Mouse (Mus musculus) heart, embryonic 10.5 days (tissue): ENCODE measurements around the gene Frem1. TPM values are rescaled to one million over a fixed set of nuclear protein-coding genes. Genes with fewer than 3 reads are reported as not detected.

Experiments
- DNase-seq: peaks from one replicate; pipeline ENCODE4 v3.0.0-alpha.2; 2017; ENCODE audit warnings: low spot score
- H3K27ac ChIP-seq: fragments of 300-500 bp; sonication (generic); 2 replicates; pipeline ENCODE4 v1.5.1; 2016; ENCODE audit warnings: mild to moderate bottlenecking
- H3K27me3 ChIP-seq: fragments of 300-500 bp; sonication (generic); 2 replicates; pipeline ENCODE4 v1.6.1; 2016; ENCODE audit warnings: mild to moderate bottlenecking; ENCODE audit not compliant: poor library complexity, insufficient read depth, severe bottlenecking
- H3K36me3 ChIP-seq: fragments of 300-500 bp; sonication (generic); 2 replicates; pipeline ENCODE4 v1.6.1; 2016; ENCODE audit warnings: mild to moderate bottlenecking, moderate library complexity
- H3K4me1 ChIP-seq: fragments of 300-500 bp; sonication (generic); 2 replicates; pipeline ENCODE4 v1.6.1; 2016; ENCODE audit warnings: mild to moderate bottlenecking
- H3K4me3 ChIP-seq: fragments of 300-500 bp; sonication (generic); 2 replicates; pipeline ENCODE4 v1.5.1; 2016; ENCODE audit warnings: mild to moderate bottlenecking, moderate library complexity
- H3K9me3 ChIP-seq: fragments of 300-500 bp; sonication (generic); 2 replicates; pipeline ENCODE4 v1.6.1; 2016; ENCODE audit warnings: mild to moderate bottlenecking, moderate library complexity
- WGBS: fragments of 180-500 bp; shearing (Covaris S2); methylation state at CpG from one replicate; pipeline ENCODE4 v1.1.7; 2016; 5-methylcytosine and 5-hydroxymethylcytosine counted together
- polyA plus RNA-seq: library from polyadenylated mRNA; unstranded; fragments of >200 nt; fragmentation: Nextera tagmentation; extraction: Ambion mirVana; gene quantifications from 2 replicates; pipeline ENCODE4 v1.2.1, GENCODE M21; 2016

The Frem1 gene
- polyA plus RNA-seq, 1 experiment from 2014 or later = 9.8 TPM

DNA sequence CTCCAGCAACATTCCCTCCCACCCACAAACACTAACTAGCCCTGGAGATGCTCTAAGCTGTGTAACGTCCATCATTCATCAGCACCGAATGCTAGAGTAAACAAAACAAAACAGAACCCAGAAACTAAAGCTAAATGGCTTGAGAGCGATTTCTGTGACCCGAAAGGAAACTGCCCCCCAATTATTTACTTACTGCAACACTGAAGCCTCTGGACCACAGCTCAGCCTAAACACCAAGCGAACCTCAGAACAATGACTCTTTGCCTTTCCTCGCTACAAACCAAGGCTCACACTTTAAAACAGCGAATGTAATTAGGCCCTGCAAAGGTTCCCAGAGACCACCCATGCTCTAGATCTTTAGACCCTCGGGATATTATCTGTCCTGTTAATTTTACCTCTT lies 963 bp downstream of the Frem1 start:
- peak; percentile 42 for DNase-seq
- Histone ChIP-seq H3K27me3 (no peaks in the 10 kb centered on the region), H3K4me1 (peaks cover 65% of the 10 kb centered on the region), H3K27ac (peak overlapping the region; percentile 79), H3K36me3 (no peaks in the 10 kb centered on the region), H3K9me3 (no peaks in the 10 kb centered on the region), H3K4me3 (peak overlapping the region; percentile 57)
- WGBS = 5% methylated on average over 8 of the region's 8 CpGs

- peak overlapping the region; percentile 57 for H3K4me3 ChIP-seq
- peak; percentile 80 for DNase-seq
- H3K27me3 ChIP-seq = no peaks in the 10 kb centered on the region
- H3K27ac ChIP-seq = peak overlapping the region; percentile 79
- no peaks in the 10 kb centered on the region for H3K9me3 ChIP-seq
- H3K36me3 ChIP-seq = no peaks in the 10 kb centered on the region
- 22% methylated on average over 5 of the region's 5 CpGs for WGBS
- H3K4me1 ChIP-seq = peaks cover 73% of the 10 kb centered on the region
These were observed 1.9 kb downstream of the Frem1 start for GRCm38 (mm10) chr4:83050151-83050796.

- Histone ChIP-seq H3K9me3 (no peaks in the 10 kb centered on the region), H3K4me3 (peak overlapping the region; percentile 57), H3K36me3 (0 out of 2 replicates have a peak, but pooled peaks cover 5% of the 10 kb centered on the region), H3K27ac (peak overlapping the region; percentile 62), H3K27me3 (no peaks in the 10 kb centered on the region), H3K4me1 (peaks cover 77% of the 10 kb centered on the region)
- peak; percentile 43 for DNase-seq
- WGBS = 14% methylated on average over 3 of the region's 3 CpGs
These were observed 2.9 kb downstream of the Frem1 start for GRCm38 (mm10) chr4:83049288-83049687.

GRCm38 (mm10) chr4:83048561-83048960 lies 3.6 kb downstream of the Frem1 start:
- peak; percentile 60 for DNase-seq

GRCm38 (mm10) chr4:83046806-83047205 lies 5.3 kb downstream of the Frem1 start:
- H3K27ac ChIP-seq = peak overlapping the region; percentile 72; the same call in 1 of the 2 replicates
- no peaks in the 10 kb centered on the region for H3K27me3 ChIP-seq
- 21% methylated on average over 2 of the region's 2 CpGs for WGBS
- no peak for DNase-seq
- peaks cover 63% of the 10 kb centered on the region for H3K4me1 ChIP-seq
- H3K36me3 ChIP-seq = 0 out of 2 replicates have a peak, but pooled peaks cover 8% of the 10 kb centered on the region
- no peaks in the 10 kb centered on the region for H3K9me3 ChIP-seq
- no peak overlapping the region for H3K4me3 ChIP-seq

More at GRCm38 (mm10) chr4:83048561-83048960, 3.6 kb downstream of the Frem1 start:
- Histone ChIP-seq H3K9me3 (no peaks in the 10 kb centered on the region), H3K36me3 (0 out of 2 replicates have a peak, but pooled peaks cover 5% of the 10 kb centered on the region), H3K4me1 (peaks cover 77% of the 10 kb centered on the region), H3K27me3 (no peaks in the 10 kb centered on the region), H3K4me3 (0 out of 2 replicates have a peak overlapping the region, but pooled peaks have one; percentile 12), H3K27ac (peak overlapping the region; percentile 42)
- 12% methylated on average over 2 of the region's 2 CpGs for WGBS

GRCm38 (mm10) chr4:83046069-83046468 lies 6.1 kb downstream of the Frem1 start:
- DNase-seq = no peak
- 82% methylated on average over 3 of the region's 3 CpGs for WGBS
- Histone ChIP-seq H3K4me1 (peaks cover 60% of the 10 kb centered on the region), H3K36me3 (0 out of 2 replicates have a peak, but pooled peaks cover 8% of the 10 kb centered on the region), H3K27ac (no peak overlapping the region), H3K9me3 (no peaks in the 10 kb centered on the region), H3K4me3 (no peak overlapping the region), H3K27me3 (no peaks in the 10 kb centered on the region)

- WGBS = 87% methylated on average over 6 of the region's 6 CpGs
- DNase-seq = no peak
- Histone ChIP-seq H3K27ac (no peak overlapping the region), H3K9me3 (no peaks in the 10 kb centered on the region), H3K36me3 (0 out of 2 replicates have a peak, but pooled peaks cover 8% of the 10 kb centered on the region), H3K27me3 (no peaks in the 10 kb centered on the region), H3K4me3 (no peak overlapping the region), H3K4me1 (peaks cover 56% of the 10 kb centered on the region)
These were observed 6.9 kb downstream of the Frem1 start for GRCm38 (mm10) chr4:83045266-83045665.

DNA sequence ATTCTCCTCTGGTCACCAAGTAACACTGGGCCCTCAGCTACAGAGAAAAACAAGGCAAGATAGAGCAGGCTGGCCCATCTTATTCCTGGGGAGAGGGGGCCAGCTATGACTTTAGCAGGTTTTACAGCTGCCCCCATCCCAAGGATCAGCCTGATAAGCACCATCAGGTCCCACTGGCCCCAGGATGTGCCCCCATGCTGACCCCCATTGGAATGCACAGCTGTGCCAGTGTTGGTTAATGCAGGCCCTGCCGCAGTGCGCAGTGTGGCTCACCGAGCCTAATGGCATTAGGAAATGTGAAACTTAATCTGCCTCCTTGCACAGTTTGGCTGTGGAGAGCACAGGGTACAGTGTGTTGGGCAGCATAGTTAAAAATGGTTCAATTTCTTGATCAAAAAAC lies 11.4 kb downstream of the Frem1 start:
- no peaks in the 10 kb centered on the region for H3K9me3 ChIP-seq
- no peak overlapping the region for H3K4me3 ChIP-seq
- peaks cover 37% of the 10 kb centered on the region for H3K36me3 ChIP-seq
- H3K27me3 ChIP-seq = no peaks in the 10 kb centered on the region
- H3K4me1 ChIP-seq = peaks cover 20% of the 10 kb centered on the region
- 73% methylated on average over 3 of the region's 3 CpGs for WGBS
- no peak overlapping the region for H3K27ac ChIP-seq
- DNase-seq = no peak

- H3K9me3 ChIP-seq = no peaks in the 10 kb centered on the region
- no peak for DNase-seq
- peaks cover 22% of the 10 kb centered on the region for H3K36me3 ChIP-seq
- H3K4me1 ChIP-seq = peaks cover 14% of the 10 kb centered on the region
- 67% methylated on average over 1 of the region's 1 CpGs for WGBS
- H3K27me3 ChIP-seq = no peaks in the 10 kb centered on the region
- no peak overlapping the region for H3K4me3 ChIP-seq
- H3K27ac ChIP-seq = no peak overlapping the region
These were observed 19.4 kb downstream of the Frem1 start for GRCm38 (mm10) chr4:83032780-83033179.

- no peak for DNase-seq
- H3K36me3 ChIP-seq = peaks cover 17% of the 10 kb centered on the region
- H3K27ac ChIP-seq = no peak overlapping the region
- WGBS = 70% methylated on average over 3 of the region's 3 CpGs
- peaks cover 10% of the 10 kb centered on the region; the same call in 1 of the 2 replicates for H3K4me1 ChIP-seq
- H3K9me3 ChIP-seq = no peaks in the 10 kb centered on the region
- H3K27me3 ChIP-seq = no peaks in the 10 kb centered on the region
- H3K4me3 ChIP-seq = no peak overlapping the region
These were observed 20.5 kb downstream of the Frem1 start for GRCm38 (mm10) chr4:83031591-83031990.

- H3K9me3 ChIP-seq = no peaks in the 10 kb centered on the region
- no peak for DNase-seq
- no peak overlapping the region for H3K4me3 ChIP-seq
- H3K36me3 ChIP-seq = peaks cover 14% of the 10 kb centered on the region
- H3K27me3 ChIP-seq = no peaks in the 10 kb centered on the region
- H3K27ac ChIP-seq = no peak overlapping the region
- 92% methylated on average over 6 of the region's 6 CpGs for WGBS
- H3K4me1 ChIP-seq = peaks cover 10% of the 10 kb centered on the region; the same call in 1 of the 2 replicates
These were observed 22.0 kb downstream of the Frem1 start for GRCm38 (mm10) chr4:83030097-83030496.

DNA sequence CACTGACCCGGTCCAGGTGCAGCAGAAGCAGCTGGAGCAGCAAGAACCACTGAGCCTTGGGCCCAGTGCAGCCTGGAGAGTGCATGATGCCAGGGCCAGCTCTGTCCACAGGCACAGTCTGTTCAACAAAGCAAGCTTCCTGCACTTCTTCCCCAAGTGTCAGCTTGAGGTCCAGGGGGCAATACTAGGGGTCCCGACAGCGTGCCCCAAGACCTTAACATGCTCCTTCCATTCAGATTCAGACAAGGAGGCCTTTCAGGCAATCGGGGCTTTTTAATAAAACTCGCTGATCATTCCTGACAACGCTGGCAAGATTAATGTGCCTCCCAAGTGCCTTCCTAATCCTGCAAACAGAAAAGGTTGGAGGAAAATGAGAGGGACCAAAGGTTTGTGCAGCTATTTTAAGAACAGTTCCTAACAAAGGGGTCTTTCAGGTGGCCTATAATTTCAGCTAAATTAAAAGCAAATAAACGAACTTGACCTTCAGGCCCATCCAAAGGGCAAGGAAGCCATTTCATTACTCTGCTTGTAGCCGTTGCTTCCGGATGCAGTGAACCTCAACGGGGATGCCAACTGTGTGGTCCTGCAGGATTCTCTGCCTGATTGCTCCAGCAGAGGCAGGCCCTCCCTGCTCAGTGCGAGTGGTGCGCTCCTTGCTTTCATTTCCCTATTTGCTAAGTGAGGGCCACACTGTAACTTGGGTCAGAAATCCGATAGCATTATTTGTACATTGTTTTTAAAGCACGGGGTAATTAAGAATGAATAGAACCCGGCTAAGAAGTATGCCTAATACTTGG lies 31.2 kb downstream of the Frem1 start:
- Histone ChIP-seq H3K9me3 (no peaks in the 10 kb centered on the region), H3K27ac (no peak overlapping the region; the same call in 1 of the 2 replicates), H3K36me3 (peaks cover 22% of the 10 kb centered on the region), H3K4me1 (peaks cover 10% of the 10 kb centered on the region), H3K27me3 (no peaks in the 10 kb centered on the region), H3K4me3 (no peak overlapping the region)
- 70% methylated on average over 15 of the region's 15 CpGs for WGBS
- DNase-seq = no peak
